Mouse (Mus musculus): ENCODE results near the gene Ergic1. TPM values are rescaled to one million over a fixed set of nuclear protein-coding genes. Genes with fewer than 3 reads are reported as not detected.

Gene Ergic1
- 36.1 TPM for polyA plus RNA-seq (2017; shearing (Covaris generic))

DNA sequence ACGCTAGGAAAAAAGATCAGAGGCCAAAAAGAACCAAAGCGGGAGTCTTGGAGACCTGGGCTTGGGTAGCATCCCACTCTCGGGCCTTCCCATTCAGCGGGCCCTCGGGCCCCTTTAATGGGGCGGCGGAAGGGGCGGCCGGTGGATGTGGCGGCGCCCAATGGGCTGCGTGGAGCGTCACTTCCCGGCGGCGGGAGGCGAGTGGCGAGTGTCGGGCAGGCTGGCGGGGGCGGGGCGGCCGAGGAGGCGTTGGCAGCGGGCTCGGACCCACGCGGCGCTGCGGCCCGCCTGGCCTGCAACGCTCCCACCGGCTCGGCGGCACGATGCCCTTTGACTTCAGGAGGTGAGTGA, at the start of gene Ergic1:
Ergic1 (plus strand) TSS at position 200 of the 351 bp plus-strand sequence.

DNA sequence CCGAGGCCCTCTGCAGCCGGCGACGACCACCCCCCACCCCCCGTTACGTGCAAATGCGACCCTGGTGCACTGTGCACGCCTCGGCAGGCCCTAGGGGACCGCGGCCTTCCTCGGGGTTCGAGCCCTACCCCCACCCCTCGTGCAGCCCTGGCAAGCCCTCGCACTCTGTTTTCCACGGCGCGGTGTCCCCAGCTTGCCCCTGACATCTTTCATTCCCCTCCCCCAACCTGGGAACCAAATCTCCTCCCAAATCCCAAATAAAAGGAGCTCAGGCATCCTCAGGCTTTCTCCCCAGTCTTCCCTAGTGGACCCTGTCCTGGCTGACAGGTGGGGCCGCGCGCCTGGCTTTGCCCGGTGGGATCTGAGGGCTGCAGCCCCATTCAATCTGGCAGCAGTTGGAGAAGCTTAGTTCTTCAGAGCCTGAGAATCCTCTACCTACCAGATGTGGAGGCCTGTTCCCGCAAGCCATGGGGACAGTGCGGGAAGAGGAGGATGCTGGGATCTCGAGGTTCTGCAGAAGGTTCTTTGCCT, 427 bp downstream of the Ergic1 start, which contains the start of gene Dusp1:
Dusp1 (minus strand) TSS at position 478 of the 531 bp plus-strand sequence.

GRCm38 (mm10) chr17:26662978-26663683, 101.8 kb downstream of the Ergic1 start, which contains the start of gene Atp6v0e:
TSS of gene Atp6v0e (plus strand) at chr17:26663231.

Other genes starting within 250 kb of the Ergic1 start
- not detected for gene Neurl1b, start 146.7 kb upstream of the Ergic1 start, polyA plus RNA-seq (2017; shearing (Covaris generic))
- 998 TPM for gene Dusp1, start 639 bp downstream of the Ergic1 start, polyA plus RNA-seq (2017; shearing (Covaris generic))
- 282 TPM for gene Atp6v0e, start 101.7 kb downstream of the Ergic1 start, polyA plus RNA-seq (2017; shearing (Covaris generic))
- gene Crebrf, start 154.2 kb downstream of the Ergic1 start, polyA plus RNA-seq (2017; shearing (Covaris generic)), result 155 TPM
- 20.2 TPM for gene Bnip1, start 219.6 kb downstream of the Ergic1 start, polyA plus RNA-seq (2017; shearing (Covaris generic))